Mouse (Mus musculus) hindbrain, embryonic 15.5 days (tissue): ENCODE data around the gene Zfp974. TPM values are rescaled to one million over a fixed set of nuclear protein-coding genes. Genes with fewer than 3 reads are reported as not detected.

ENCODE experiments used
- ATAC-seq: fragments of 200-750 bp; cut with Nextera tagmentation; 2 replicates; pipeline ENCODE4 v1.8.0; 2017; ENCODE audit warnings: low read depth, moderate number of reproducible peaks, moderate TSS enrichment; ENCODE audit not compliant: low FRiP score
- H3K27ac ChIP-seq: fragments of 300-500 bp; sonication (generic); replicated peaks from 2 replicates; pipeline ENCODE4 v1.5.1; 2015; ENCODE audit warnings: mild to moderate bottlenecking, inconsistent platforms
- H3K27me3 ChIP-seq: fragments of 300-500 bp; sonication (generic); 2 replicates; pipeline ENCODE4 v1.6.1; 2015; ENCODE audit warnings: control low read depth, inconsistent platforms
- H3K36me3 ChIP-seq: fragments of 300-500 bp; sonication (generic); 2 replicates; pipeline ENCODE4 v1.6.1; 2015; ENCODE audit warnings: control low read depth, inconsistent platforms
- H3K4me1 ChIP-seq: fragments of 300-500 bp; sonication (generic); replicated peaks from 2 replicates; pipeline ENCODE4 v1.6.1; 2015; ENCODE audit warnings: control low read depth, inconsistent platforms
- H3K4me2 ChIP-seq: fragments of 300-500 bp; sonication (generic); 2 replicates; pipeline ENCODE4 v1.6.1; 2015; ENCODE audit warnings: moderate library complexity, mild to moderate bottlenecking, inconsistent platforms
- H3K4me3 ChIP-seq: fragments of 300-500 bp; sonication (generic); 2 replicates; pipeline ENCODE4 v1.5.1; 2015; ENCODE audit warnings: mild to moderate bottlenecking, inconsistent platforms
- H3K9ac ChIP-seq: fragments of 300-500 bp; sonication (generic); 2 replicates; pipeline ENCODE4 v1.6.1; 2015; ENCODE audit warnings: inconsistent platforms
- H3K9me3 ChIP-seq: fragments of 300-500 bp; sonication (generic); 2 replicates; pipeline ENCODE4 v1.6.1; 2016; ENCODE audit warnings: control low read depth, inconsistent platforms
- WGBS: fragments of 180-500 bp; shearing (Covaris S2); methylation state at CpG from one replicate; pipeline ENCODE4 v1.1.7; 2015; 5-methylcytosine and 5-hydroxymethylcytosine counted together
- polyA plus RNA-seq: library from polyadenylated mRNA; unstranded; fragments of >200 nt; fragmentation: Nextera tagmentation; extraction: Ambion mirVana; gene quantifications from 2 replicates; pipeline ENCODE4 v1.2.1, GENCODE M21; 2015

Gene Zfp974
- polyA plus RNA-seq, 1 experiment from 2014 or later = 12.2 TPM

- WGBS = 0% methylated on average over 22 of the region's 22 CpGs
- Histone ChIP-seq H3K4me1 (peaks cover 15% of the 10 kb centered on the region), H3K4me3 (peak overlapping the region; percentile 48), H3K9ac (peak overlapping the region; percentile 51), H3K36me3 (peaks cover 25% of the 10 kb centered on the region), H3K27me3 (no peaks in the 10 kb centered on the region), H3K27ac (peak overlapping the region; percentile 36; the same call in 1 of the 2 replicates), H3K9me3 (no peaks in the 10 kb centered on the region), H3K4me2 (peak overlapping the region; percentile 58)
- ATAC-seq = peak; percentile 78
These were observed 68.6 kb downstream of the Zfp974 start for GRCm38 (mm10) chr7:27860396-27861235.

GRCm38 (mm10) chr7:27859301-27860251, 69.7 kb downstream of the Zfp974 start:
- Histone ChIP-seq H3K4me1 (peaks cover 15% of the 10 kb centered on the region), H3K4me2 (peak overlapping the region; percentile 58), H3K9me3 (no peaks in the 10 kb centered on the region), H3K4me3 (peak overlapping the region; percentile 48), H3K9ac (no peak overlapping the region; the same call in 1 of the 2 replicates), H3K27ac (no peak overlapping the region), H3K27me3 (no peaks in the 10 kb centered on the region), H3K36me3 (peaks cover 26% of the 10 kb centered on the region)
- no peak for ATAC-seq
- WGBS = 25% methylated on average over 10 of the region's 10 CpGs

Other genes with a start within 250 kb of the Zfp974 start
- 13.4 and 13.8 TPM in 2 replicates for gene Zfp607b, start 240.1 kb downstream of the Zfp974 start, polyA plus RNA-seq
- 97.5 and 99.8 TPM in 2 replicates for gene Zfp60, start 198.1 kb downstream of the Zfp974 start, polyA plus RNA-seq
- gene Zfp626, start 122.3 kb downstream of the Zfp974 start, polyA plus RNA-seq = 1.9 and 2.1 TPM in 2 replicates
- gene Zfp59, start 90.9 kb downstream of the Zfp974 start, polyA plus RNA-seq = 9.3 and 10.4 TPM in 2 replicates
- 1.4 and 1.6 TPM in 2 replicates for gene Zfp607a, start 71.9 kb downstream of the Zfp974 start, polyA plus RNA-seq
- 29.7 and 33.5 TPM in 2 replicates for gene Zfp780b, start 49.7 kb upstream of the Zfp974 start, polyA plus RNA-seq
- 5.4 and 5.6 TPM in 2 replicates for gene Zfp850, start 84.7 kb upstream of the Zfp974 start, polyA plus RNA-seq
- gene Psmc4, start 120.6 kb upstream of the Zfp974 start, polyA plus RNA-seq = 276 and 284 TPM in 2 replicates
- 0.41 and 0.71 TPM in 2 replicates for gene Fcgbp, start 141.8 kb upstream of the Zfp974 start, polyA plus RNA-seq
- gene 9530053A07Rik, start 200.0 kb upstream of the Zfp974 start, polyA plus RNA-seq = 0.08 and 0.13 TPM in 2 replicates
- gene Fbl, start 240.2 kb upstream of the Zfp974 start, polyA plus RNA-seq = 76.5 and 81.8 TPM in 2 replicates